Mouse (Mus musculus) hindbrain, embryonic 11.5 days (tissue): ENCODE results near the gene Igf1r. TPM values are rescaled to one million over a fixed set of nuclear protein-coding genes. Genes with fewer than 3 reads are reported as not detected.
A peak's percentile ranks its signal among the peaks of the same experiment; 100 is the strongest.

Source experiments
- ATAC-seq: fragments of 200-750 bp; cut with Nextera tagmentation; 2 replicates; pipeline ENCODE4 v1.8.0; 2017; ENCODE audit warnings: mild to moderate bottlenecking, moderate TSS enrichment, moderate library complexity; ENCODE audit not compliant: low FRiP score
- DNase-seq: peaks from one replicate; pipeline ENCODE4 v3.0.0-alpha.2; 2015; ENCODE audit warnings: low spot score
- H3K27ac ChIP-seq: fragments of 300-500 bp; sonication (generic); 2 replicates; pipeline ENCODE4 v1.5.1; 2014; ENCODE audit warnings: mild to moderate bottlenecking, low read depth, low read length
- H3K27me3 ChIP-seq: fragments of 300-500 bp; sonication (generic); 2 replicates; pipeline ENCODE4 v1.6.1; 2014; ENCODE audit warnings: mild to moderate bottlenecking, low read length, moderate library complexity, mixed read lengths; ENCODE audit not compliant: control insufficient read depth, insufficient read depth
- H3K36me3 ChIP-seq: fragments of 300-500 bp; sonication (generic); 2 replicates; pipeline ENCODE4 v1.6.1; 2014; ENCODE audit warnings: mild to moderate bottlenecking, low read length, moderate library complexity, mixed read lengths; ENCODE audit not compliant: control insufficient read depth, insufficient read depth
- H3K4me1 ChIP-seq: fragments of 300-500 bp; sonication (generic); replicated peaks from 2 replicates; pipeline ENCODE4 v1.6.1; 2014; ENCODE audit warnings: low read length, mixed read lengths; ENCODE audit not compliant: control insufficient read depth, insufficient read depth
- H3K4me2 ChIP-seq: fragments of 300-500 bp; sonication (generic); replicated peaks from 2 replicates; pipeline ENCODE4 v1.6.1; 2014; ENCODE audit warnings: mild to moderate bottlenecking, low read depth, low read length
- H3K4me3 ChIP-seq: fragments of 300-500 bp; sonication (generic); 2 replicates; pipeline ENCODE4 v1.5.1; 2014; ENCODE audit warnings: low read depth, low read length
- H3K9ac ChIP-seq: fragments of 300-500 bp; sonication (generic); 2 replicates; pipeline ENCODE4 v1.6.1; 2014; ENCODE audit warnings: low read depth, low read length
- H3K9me3 ChIP-seq: fragments of 300-500 bp; sonication (generic); 2 replicates; pipeline ENCODE4 v1.6.1; 2016; ENCODE audit warnings: low read length; ENCODE audit not compliant: control insufficient read depth
- WGBS: fragments of 180-500 bp; shearing (Covaris S2); extraction: QIAGEN DNeasy Blood & Tissue Kit; methylation state at CpG from one replicate; pipeline ENCODE4 v1.1.7; 2014; 5-methylcytosine and 5-hydroxymethylcytosine counted together
- polyA plus RNA-seq: library from polyadenylated mRNA; unstranded; fragments of >200 nt; fragmentation: Nextera tagmentation; extraction: Ambion mirVana; gene quantifications from 2 replicates; pipeline ENCODE4 v1.2.1, GENCODE M21; 2014

The Igf1r gene
- polyA plus RNA-seq, 1 experiment from 2014 or later: 35.7 TPM

DNA sequence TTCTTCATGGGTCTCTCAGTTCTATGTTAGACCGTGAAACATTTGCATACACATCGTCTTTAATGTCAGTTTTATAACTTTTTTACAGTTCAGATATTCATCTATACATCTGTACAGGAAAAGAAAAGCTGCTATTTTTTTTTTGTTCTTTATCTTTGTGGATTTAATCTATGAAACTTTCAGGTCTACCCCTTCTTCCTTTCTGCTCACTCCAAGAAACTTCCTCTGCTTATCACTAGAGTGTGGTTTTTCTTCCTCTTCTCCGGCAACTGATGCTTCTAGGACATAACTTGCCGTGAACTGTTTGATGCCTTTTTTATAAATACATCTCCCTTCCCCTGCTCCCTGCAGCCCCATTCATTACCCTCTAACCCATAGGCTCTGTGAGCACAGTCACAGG lies 275.0 kb downstream of the Igf1r start:
- 90% methylated on average over 4 of the region's 4 CpGs for WGBS
- Histone ChIP-seq H3K4me2 (no peak overlapping the region), H3K27ac (no peak overlapping the region), H3K4me1 (peaks cover 2% of the 10 kb centered on the region; the same call in 1 of the 2 replicates), H3K4me3 (no peak overlapping the region), H3K36me3 (0 out of 2 replicates have a peak, but pooled peaks cover 4% of the 10 kb centered on the region), H3K9ac (no peak overlapping the region), H3K9me3 (no peaks in the 10 kb centered on the region), H3K27me3 (no peaks in the 10 kb centered on the region)
- ATAC-seq: no peak
- no peak for DNase-seq

DNA sequence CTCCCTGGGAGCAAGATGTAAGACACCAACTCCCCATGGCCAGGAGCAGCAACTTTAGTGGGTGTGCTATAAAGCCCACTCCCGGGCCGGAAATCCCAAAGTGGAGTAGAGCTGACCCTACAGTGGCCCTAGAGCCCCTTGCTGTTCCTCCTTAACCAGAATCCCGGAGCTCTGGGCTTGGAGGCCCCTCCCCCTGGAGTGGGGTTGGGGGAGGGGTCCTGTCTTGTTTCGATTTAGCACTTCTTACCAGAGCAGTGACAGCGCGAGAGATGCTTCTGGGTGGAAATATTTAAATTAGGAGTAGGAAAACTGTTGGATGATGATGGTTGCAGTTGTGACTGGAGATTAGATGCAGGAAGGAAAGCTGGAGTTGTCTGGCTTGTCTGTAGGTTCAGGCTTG lies 275.9 kb downstream of the Igf1r start:
- ATAC-seq (no peak), DNase-seq (peak; percentile 34)
- H3K27ac ChIP-seq: no peak overlapping the region
- peaks cover 2% of the 10 kb centered on the region; the same call in 1 of the 2 replicates for H3K4me1 ChIP-seq
- 0 out of 2 replicates have a peak, but pooled peaks cover 4% of the 10 kb centered on the region for H3K36me3 ChIP-seq
- no peaks in the 10 kb centered on the region for H3K27me3 ChIP-seq
- 41% methylated on average over 6 of the region's 6 CpGs for WGBS
- H3K4me2 ChIP-seq: no peak overlapping the region
- H3K9me3 ChIP-seq: no peaks in the 10 kb centered on the region
- H3K4me3 ChIP-seq: no peak overlapping the region
- no peak overlapping the region for H3K9ac ChIP-seq

DNA sequence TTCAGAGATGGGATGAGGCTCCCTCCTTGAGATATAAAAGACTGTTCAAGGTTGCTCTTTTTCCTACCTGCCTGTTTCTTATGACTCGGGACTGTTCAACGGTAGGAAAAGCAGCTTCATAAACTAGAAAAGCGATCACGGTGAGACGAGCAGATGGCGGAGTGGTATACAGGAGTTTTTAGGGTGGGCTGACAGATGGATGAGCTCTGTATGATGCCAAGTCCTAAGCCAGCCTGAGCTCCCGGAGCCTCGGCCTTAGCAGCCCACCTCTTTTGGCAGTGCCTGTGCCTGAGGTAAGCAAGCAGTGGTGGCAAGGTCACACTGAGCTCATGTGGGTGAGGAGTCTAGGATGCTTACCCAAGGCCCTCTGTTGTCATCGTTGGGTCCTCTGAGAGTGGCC lies 278.2 kb downstream of the Igf1r start:
- no peaks in the 10 kb centered on the region for H3K9me3 ChIP-seq
- no peak for ATAC-seq
- H3K36me3 ChIP-seq: 0 out of 2 replicates have a peak, but pooled peaks cover 4% of the 10 kb centered on the region
- no peak overlapping the region for H3K4me2 ChIP-seq
- 93% methylated on average over 9 of the region's 9 CpGs for WGBS
- DNase-seq: no peak
- no peak overlapping the region for H3K9ac ChIP-seq
- H3K27ac ChIP-seq: no peak overlapping the region
- peaks cover 2% of the 10 kb centered on the region; the same call in 1 of the 2 replicates for H3K4me1 ChIP-seq
- no peaks in the 10 kb centered on the region for H3K27me3 ChIP-seq
- H3K4me3 ChIP-seq: no peak overlapping the region

DNA sequence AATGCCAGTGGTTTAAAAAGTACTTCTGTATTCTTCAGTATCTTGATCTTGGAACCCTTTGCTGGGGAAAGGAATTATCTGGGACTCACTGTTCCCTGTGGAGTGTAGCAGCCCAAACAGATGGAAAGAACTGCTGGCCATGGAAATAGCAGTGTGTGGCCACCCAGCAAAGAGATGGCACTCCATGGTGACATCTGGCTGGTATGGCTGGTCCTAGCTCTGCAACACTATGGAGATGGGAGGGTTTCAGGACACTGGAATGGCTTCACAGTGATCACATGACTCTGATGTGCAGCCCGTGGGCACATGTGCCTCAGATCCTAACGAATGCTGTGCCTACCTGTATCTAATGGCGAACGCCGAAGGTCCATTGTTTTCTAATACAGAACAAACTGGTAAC lies 279.9 kb downstream of the Igf1r start:
- WGBS: 92% methylated on average over 5 of the region's 5 CpGs
- DNase-seq: no peak
- H3K27me3 ChIP-seq: no peaks in the 10 kb centered on the region
- no peaks in the 10 kb centered on the region for H3K36me3 ChIP-seq
- no peak overlapping the region for H3K4me2 ChIP-seq
- peaks cover 2% of the 10 kb centered on the region; the same call in 1 of the 2 replicates for H3K4me1 ChIP-seq
- no peak overlapping the region for H3K9ac ChIP-seq
- no peak overlapping the region for H3K4me3 ChIP-seq
- H3K27ac ChIP-seq: no peak overlapping the region
- no peaks in the 10 kb centered on the region for H3K9me3 ChIP-seq
- no peak for ATAC-seq

DNA sequence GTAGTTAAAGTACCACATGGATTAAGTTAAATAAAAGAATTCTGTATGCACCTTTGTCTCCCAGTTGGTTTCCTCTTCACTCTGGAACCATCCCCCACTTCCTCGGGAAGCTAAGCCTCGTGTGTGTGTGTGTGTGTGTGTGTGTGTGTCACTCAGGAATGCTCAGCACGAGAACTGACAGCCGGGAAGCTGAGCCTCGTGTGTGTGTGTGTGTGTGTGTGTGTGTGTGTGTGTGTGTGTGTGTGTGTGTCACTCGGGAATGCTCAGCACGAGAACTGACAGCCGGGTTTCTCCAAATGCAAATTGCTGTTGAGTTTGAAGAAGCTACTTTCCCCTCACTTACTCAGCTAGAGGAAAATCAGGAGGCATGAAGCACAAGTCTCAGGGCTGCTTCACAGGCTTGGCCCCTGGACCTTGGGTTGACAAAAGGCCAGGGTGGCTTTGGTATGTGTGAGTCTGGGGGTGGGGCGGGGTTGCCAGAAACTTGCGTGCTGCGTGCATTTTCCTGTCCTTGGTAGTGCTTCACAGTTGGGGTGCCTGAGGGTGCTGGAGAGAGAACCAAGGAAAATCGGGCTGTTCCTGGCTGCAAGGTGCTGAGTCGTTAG lies 281.1 kb downstream of the Igf1r start:
- DNase-seq: peak; percentile 54
- Histone ChIP-seq H3K9me3 (no peaks in the 10 kb centered on the region), H3K27me3 (no peaks in the 10 kb centered on the region), H3K27ac (no peak overlapping the region), H3K4me1 (no peaks in the 10 kb centered on the region), H3K36me3 (no peaks in the 10 kb centered on the region), H3K4me2 (no peak overlapping the region), H3K4me3 (no peak overlapping the region), H3K9ac (no peak overlapping the region)
- ATAC-seq: no peak
- 35% methylated on average over 13 of the region's 13 CpGs for WGBS

DNA sequence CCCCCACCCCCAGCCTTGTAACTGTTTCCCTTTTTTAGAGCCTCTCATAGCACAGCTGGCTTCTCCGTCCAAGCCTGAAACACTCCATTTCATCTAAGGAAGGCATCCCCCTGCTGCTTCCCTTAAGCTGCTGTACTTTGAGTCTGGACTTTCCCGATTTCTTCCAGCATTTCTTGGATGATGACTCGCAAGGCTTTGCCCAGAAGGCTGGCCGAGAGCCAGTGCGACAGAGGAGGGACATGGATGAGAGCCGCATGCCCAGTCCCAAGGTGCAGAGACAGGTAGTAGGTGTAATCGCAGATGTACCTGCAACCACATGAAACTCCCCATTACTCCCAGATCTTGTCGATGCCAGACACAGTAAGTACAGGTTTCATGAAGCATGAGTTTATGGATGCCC lies 284.2 kb downstream of the Igf1r start:
- H3K4me3 ChIP-seq: no peak overlapping the region
- no peaks in the 10 kb centered on the region for H3K4me1 ChIP-seq
- no peak overlapping the region for H3K9ac ChIP-seq
- H3K27me3 ChIP-seq: no peaks in the 10 kb centered on the region
- no peak for ATAC-seq
- 91% methylated on average over 8 of the region's 8 CpGs for WGBS
- H3K36me3 ChIP-seq: no peaks in the 10 kb centered on the region
- no peak overlapping the region for H3K4me2 ChIP-seq
- no peaks in the 10 kb centered on the region for H3K9me3 ChIP-seq
- H3K27ac ChIP-seq: no peak overlapping the region
- DNase-seq: no peak

DNA sequence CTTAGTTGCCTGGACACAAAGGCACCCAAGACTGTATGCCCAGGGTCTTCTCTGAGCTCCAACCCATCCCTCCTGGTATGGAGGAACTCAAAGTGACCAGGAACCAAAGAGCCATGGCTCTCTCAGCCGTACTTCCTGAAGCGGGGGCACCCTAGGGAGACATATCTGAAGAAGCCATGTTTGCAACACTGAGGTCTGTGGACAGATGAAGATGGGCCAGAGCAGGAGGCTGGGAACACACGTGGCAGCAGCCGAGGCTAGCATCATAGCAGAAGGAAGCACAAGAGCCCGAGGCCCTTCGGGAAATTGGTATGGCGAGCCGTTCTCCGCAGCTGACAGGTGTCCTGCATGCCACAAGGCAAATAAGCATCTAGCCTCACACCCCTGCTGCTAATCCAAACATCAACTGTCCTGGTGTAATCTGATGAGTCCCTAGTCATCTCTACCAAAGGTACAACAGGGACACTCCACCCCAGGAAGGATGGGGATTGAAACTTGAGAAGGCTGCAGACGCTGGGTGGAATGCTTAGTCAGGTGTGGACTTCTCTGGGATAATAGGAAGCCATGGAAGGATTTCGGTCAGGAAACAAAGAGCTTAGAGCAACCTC lies 286.7 kb downstream of the Igf1r start:
- Histone ChIP-seq H3K36me3 (no peaks in the 10 kb centered on the region), H3K4me1 (no peaks in the 10 kb centered on the region), H3K27me3 (no peaks in the 10 kb centered on the region), H3K4me2 (no peak overlapping the region), H3K4me3 (no peak overlapping the region), H3K9me3 (no peaks in the 10 kb centered on the region), H3K27ac (no peak overlapping the region), H3K9ac (no peak overlapping the region)
- WGBS: 57% methylated on average over 11 of the region's 11 CpGs
- ATAC-seq (no peak), DNase-seq (no peak)

DNA sequence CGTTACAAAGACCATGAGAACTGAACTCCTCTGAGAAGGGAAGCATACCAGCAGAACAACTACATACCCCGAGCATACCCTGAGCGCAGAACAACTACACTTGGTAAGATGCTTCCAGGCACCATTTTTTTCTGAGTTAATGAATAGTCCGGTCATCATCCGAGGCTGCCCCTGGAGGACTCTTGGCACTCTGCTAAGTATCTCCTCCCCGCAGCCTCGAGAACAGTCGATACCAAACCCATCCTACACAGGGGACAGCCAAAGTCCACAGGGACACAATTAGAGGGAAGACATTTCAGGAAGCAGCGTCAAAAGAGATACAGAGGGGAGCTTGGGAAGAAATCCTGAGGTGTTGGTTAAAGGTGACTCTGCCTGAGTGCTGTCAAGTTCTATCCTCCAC lies 288.6 kb downstream of the Igf1r start:
- H3K4me2 ChIP-seq: no peak overlapping the region
- H3K27ac ChIP-seq: no peak overlapping the region
- H3K4me1 ChIP-seq: no peaks in the 10 kb centered on the region
- no peaks in the 10 kb centered on the region for H3K9me3 ChIP-seq
- H3K27me3 ChIP-seq: no peaks in the 10 kb centered on the region
- ATAC-seq (no peak), DNase-seq (no peak)
- H3K36me3 ChIP-seq: no peaks in the 10 kb centered on the region
- no peak overlapping the region for H3K9ac ChIP-seq
- WGBS: 88% methylated on average over 9 of the region's 9 CpGs
- H3K4me3 ChIP-seq: no peak overlapping the region

DNA sequence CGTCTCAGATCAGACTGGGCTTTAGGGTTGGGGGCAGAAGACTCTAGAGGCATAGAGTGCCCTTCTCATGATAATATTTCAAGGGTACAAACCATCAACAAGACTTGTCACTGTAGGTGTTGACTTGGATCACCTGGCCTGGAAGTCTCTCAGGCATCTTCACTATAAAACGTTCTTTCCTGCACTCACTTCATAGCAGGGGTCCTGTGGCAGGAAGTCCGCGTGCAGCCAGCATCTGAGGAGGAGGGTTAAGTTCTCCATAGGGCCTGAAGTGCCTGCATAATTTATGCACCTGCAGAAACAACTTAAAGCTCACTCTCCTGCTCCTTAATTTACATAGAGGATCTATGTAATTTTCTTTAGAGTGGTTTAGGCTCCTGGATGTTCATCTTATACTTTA lies 293.1 kb downstream of the Igf1r start:
- Histone ChIP-seq H3K9me3 (no peaks in the 10 kb centered on the region), H3K9ac (no peak overlapping the region)
- WGBS: 43% methylated on average over 4 of the region's 4 CpGs

More for the DNA sequence above, 293.1 kb downstream of the Igf1r start:
- Histone ChIP-seq H3K4me2 (no peak overlapping the region), H3K27ac (no peak overlapping the region), H3K27me3 (no peaks in the 10 kb centered on the region), H3K4me1 (no peaks in the 10 kb centered on the region), H3K4me3 (no peak overlapping the region), H3K36me3 (no peaks in the 10 kb centered on the region)
- DNase-seq: no peak
- no peak for ATAC-seq
